Mouse (Mus musculus): Measurements from ENCODE around the gene Gnai3. TPM values are rescaled to one million over a fixed set of nuclear protein-coding genes. Genes with fewer than 3 reads are reported as not detected.

The Gnai3 gene
- polyA plus RNA-seq, 1 experiment from 2014 or later = 134 TPM

DNA sequence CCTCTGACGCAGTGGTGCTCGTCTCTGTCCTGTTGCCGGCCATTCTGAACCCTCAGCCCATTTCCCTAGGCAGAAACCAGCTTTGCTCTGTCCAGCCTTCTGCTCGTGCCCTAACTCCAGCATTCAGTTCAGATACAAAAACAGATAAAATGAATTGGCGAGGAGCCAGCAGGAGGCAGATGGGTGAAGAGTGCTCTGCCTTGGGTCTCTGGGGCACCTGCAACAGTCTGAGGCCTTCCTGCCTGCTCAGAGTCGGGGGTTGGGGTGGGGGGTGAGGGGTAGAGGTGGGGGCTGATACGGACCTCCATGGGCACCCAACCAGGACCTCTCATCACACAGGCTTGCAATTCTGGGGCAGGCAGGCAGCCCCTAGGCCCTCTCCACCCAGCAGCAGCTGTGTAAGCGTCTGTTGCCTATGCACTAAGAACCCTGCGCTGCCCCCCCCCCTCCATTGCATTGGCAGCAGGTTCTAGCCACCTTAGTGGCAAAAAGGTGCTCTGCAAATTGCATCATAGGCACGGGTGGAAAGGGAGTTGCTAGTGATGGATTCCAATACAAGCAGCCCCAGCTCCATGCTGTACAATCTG is 72.9 kb downstream of the Gnai3 start:
- Histone ChIP-seq H3K4me2 (ENCODE audit: low read length) (no peak overlapping the region), H3K27ac (no peak overlapping the region), H3K4me1 (replicated peaks; ENCODE audit: insufficient read depth, low read length) (no peaks in the 10 kb centered on the region; the same call in 1 of the 2 replicates), H3K4me3 (replicated peaks; ENCODE audit: low read depth, low read length) (no peak overlapping the region), H3K9me3 (replicated peaks; ENCODE audit: low read length) (no peaks in the 10 kb centered on the region), H3K36me3 (ENCODE audit: insufficient read depth, low read length) (peaks cover 41% of the 10 kb centered on the region), H3K27me3 (ENCODE audit: insufficient read depth, low read length) (no peaks in the 10 kb centered on the region), H3K9ac (ENCODE audit: low read depth, low read length) (no peak overlapping the region)
- DNase-seq (ENCODE audit: low spot score) = no peak
- TF ChIP-seq CTCF (IDR thresholded peaks at IDR 0.05; ENCODE audit: low read depth) = no peak
- no peak for ATAC-seq (replicated peaks; ENCODE audit: low FRiP score, low read depth)
- 68% methylated on average over 10 of the region's 10 CpGs for WGBS

DNA sequence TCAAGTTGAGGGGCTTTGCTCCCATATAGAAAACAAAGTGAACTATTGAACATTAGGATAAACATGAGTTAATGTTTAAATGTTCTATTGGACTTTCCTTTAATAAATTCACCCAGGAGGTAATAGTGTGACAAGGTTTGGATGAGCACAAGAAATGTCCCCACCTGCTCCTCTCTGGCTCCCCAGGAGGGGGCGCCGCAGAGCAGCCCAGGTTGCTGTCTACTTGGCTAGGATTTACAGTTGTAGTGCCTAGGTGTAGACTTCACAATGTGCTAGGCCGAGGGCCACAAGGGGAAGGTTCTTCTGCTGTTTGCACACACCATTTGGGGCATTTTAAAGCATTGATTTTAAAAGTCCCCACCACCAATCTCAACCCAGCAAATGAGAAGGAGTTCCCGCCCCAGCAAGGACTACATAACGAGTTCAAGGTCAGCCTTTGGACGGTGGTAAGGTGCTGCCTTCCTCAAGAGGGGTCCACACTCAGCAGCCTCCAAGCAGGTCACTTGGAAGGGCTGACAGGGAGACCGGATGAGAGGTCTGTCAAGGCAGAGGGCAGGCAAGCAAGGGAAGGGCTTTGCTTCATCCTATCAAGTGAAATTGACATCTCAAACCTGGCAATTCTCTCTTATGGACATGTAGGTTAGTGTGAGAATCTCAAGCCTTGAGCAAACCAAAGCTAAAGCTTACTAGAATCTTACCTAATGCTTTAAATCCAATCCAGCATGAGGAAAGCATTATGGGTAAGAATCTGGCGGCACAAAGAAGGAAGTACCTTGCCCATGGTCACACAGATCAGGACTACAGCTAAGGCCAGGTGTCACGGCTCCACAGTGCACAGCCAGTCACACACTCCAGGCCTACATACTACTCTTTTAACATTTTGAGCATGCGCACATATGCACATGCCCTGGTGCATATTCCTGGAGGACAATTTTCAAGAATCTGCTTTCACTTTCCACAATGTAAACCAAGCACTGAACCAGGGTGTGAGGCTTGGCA is 75.4 kb downstream of the Gnai3 start:
- ATAC-seq (replicated peaks; ENCODE audit: low FRiP score, low read depth) = 0 out of 2 replicates have a peak, but pooled peaks have one; percentile 35
- 63% methylated on average over 10 of the region's 10 CpGs for WGBS
- Histone ChIP-seq H3K9me3 (replicated peaks; ENCODE audit: low read length) (no peaks in the 10 kb centered on the region), H3K36me3 (ENCODE audit: insufficient read depth, low read length) (peaks cover 18% of the 10 kb centered on the region), H3K9ac (ENCODE audit: low read depth, low read length) (no peak overlapping the region), H3K27me3 (ENCODE audit: insufficient read depth, low read length) (no peaks in the 10 kb centered on the region), H3K4me1 (replicated peaks; ENCODE audit: insufficient read depth, low read length) (no peaks in the 10 kb centered on the region; the same call in 1 of the 2 replicates), H3K4me2 (ENCODE audit: low read length) (no peak overlapping the region), H3K4me3 (replicated peaks; ENCODE audit: low read depth, low read length) (no peak overlapping the region), H3K27ac (no peak overlapping the region)
- peak; percentile 70 for DNase-seq (ENCODE audit: low spot score)
- TF ChIP-seq CTCF (IDR thresholded peaks at IDR 0.05; ENCODE audit: low read depth) = peak; percentile 91

DNA sequence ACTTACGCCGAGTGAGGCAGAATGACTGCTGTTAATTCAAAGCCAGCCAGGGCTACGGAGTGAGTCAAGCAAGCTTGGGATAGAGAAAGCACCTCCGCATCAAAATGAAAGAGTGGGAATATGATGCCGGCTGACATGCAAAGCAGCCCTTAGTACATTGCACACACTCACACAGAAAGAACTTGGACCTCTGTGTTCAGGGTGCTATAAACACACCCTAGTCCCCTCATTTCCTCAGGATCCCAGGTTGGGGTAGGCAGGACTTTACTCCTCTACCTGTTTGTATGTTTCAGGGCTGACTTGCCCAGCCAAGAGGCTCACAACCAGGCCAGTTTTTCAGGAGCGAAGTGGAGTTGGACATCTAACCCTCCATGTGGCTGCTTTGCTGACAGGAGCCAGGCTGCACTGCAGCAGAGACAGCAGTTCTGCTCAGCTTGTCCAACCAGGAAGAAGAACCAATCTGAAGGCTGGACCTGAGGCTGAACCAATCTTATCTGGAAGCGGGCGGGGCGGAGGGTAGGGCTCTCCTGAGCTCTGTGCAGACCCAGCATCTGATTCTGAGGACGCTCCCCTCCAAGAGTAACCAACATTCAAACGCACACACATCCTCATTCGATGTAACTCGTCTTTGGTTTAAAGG is 76.6 kb downstream of the Gnai3 start:
- Histone ChIP-seq H3K27ac (peak overlapping the region; percentile 52; the same call in 1 of the 2 replicates), H3K27me3 (ENCODE audit: insufficient read depth, low read length) (no peaks in the 10 kb centered on the region), H3K9me3 (replicated peaks; ENCODE audit: low read length) (no peaks in the 10 kb centered on the region), H3K36me3 (ENCODE audit: insufficient read depth, low read length) (0 out of 2 replicates have a peak, but pooled peaks cover 6% of the 10 kb centered on the region), H3K9ac (ENCODE audit: low read depth, low read length) (no peak overlapping the region), H3K4me1 (replicated peaks; ENCODE audit: insufficient read depth, low read length) (no peaks in the 10 kb centered on the region; the same call in 1 of the 2 replicates), H3K4me2 (ENCODE audit: low read length) (no peak overlapping the region), H3K4me3 (replicated peaks; ENCODE audit: low read depth, low read length) (no peak overlapping the region)
- ATAC-seq (replicated peaks; ENCODE audit: low FRiP score, low read depth) = no peak
- 56% methylated on average over 13 of the region's 13 CpGs for WGBS
- DNase-seq (ENCODE audit: low spot score) = peak; percentile 28
- no peak for TF ChIP-seq CTCF (IDR thresholded peaks at IDR 0.05; ENCODE audit: low read depth)

DNA sequence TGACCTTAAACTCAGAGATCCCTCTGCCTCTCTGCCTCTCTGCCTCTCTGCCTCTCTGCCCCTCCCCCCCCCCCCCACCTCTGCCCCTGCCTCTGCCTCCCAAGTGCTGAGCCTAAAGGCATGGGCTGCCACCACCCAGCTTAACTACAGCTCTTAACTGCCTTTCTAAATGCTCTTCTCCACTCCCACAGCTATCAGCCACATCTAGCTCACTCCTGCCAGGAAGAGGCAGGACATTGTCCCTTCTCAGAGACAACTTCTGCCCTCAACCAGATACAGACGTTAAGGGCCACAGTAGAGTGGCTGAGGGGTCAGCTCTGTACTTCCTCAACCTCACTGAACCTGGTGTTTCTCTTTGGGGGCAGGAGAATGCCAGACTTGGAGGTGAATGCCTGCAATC is 77.1 kb downstream of the Gnai3 start:
- DNase-seq (ENCODE audit: low spot score) (no peak), ATAC-seq (replicated peaks; ENCODE audit: low FRiP score, low read depth) (no peak)
- Histone ChIP-seq H3K9ac (ENCODE audit: low read depth, low read length) (no peak overlapping the region), H3K27me3 (ENCODE audit: insufficient read depth, low read length) (no peaks in the 10 kb centered on the region), H3K4me1 (replicated peaks; ENCODE audit: insufficient read depth, low read length) (no peaks in the 10 kb centered on the region; the same call in 1 of the 2 replicates), H3K36me3 (ENCODE audit: insufficient read depth, low read length) (0 out of 2 replicates have a peak, but pooled peaks cover under 1% of the 10 kb centered on the region), H3K4me3 (replicated peaks; ENCODE audit: low read depth, low read length) (no peak overlapping the region), H3K4me2 (ENCODE audit: low read length) (no peak overlapping the region), H3K9me3 (replicated peaks; ENCODE audit: low read length) (no peaks in the 10 kb centered on the region), H3K27ac (peak overlapping the region; percentile 52; the same call in 1 of the 2 replicates)
- 13% methylated on average over 1 of the region's 1 CpGs for WGBS
- no peak for TF ChIP-seq CTCF (IDR thresholded peaks at IDR 0.05; ENCODE audit: low read depth)

DNA sequence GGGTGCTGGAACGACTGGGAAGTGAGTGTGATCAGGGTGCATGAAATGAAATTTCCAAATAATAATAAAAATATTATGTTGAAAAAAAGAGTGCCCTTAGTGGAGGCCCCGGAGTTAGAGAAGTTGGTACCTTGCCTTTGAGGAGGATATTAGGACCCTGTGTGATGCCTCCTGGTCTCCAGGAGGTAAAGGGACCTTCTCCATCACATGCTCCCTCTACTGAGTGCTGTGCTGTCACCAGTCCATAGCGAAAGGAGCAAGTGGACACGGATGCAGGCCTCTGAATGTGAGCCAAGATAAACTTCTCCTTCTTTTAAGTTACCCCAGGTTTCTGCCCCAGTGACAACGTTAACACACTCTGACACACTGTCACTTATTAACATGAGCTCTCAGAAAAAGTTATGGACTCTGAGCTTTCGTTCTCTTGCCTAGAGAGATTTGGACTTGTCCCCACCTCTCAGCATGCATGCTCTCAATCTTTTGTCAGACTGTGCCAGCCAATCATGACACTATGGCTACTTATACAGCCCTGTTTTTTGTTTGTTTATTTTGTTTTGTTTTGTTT is 78.5 kb downstream of the Gnai3 start:
- Histone ChIP-seq H3K4me3 (replicated peaks; ENCODE audit: low read depth, low read length) (no peak overlapping the region), H3K4me2 (ENCODE audit: low read length) (no peak overlapping the region), H3K9me3 (replicated peaks; ENCODE audit: low read length) (no peaks in the 10 kb centered on the region), H3K9ac (ENCODE audit: low read depth, low read length) (no peak overlapping the region), H3K4me1 (replicated peaks; ENCODE audit: insufficient read depth, low read length) (no peaks in the 10 kb centered on the region; the same call in 1 of the 2 replicates), H3K27ac (no peak overlapping the region), H3K27me3 (ENCODE audit: insufficient read depth, low read length) (no peaks in the 10 kb centered on the region), H3K36me3 (ENCODE audit: insufficient read depth, low read length) (no peaks in the 10 kb centered on the region)
- ATAC-seq (replicated peaks; ENCODE audit: low FRiP score, low read depth) = peak; percentile 52
- WGBS = 28% methylated on average over 6 of the region's 6 CpGs
- TF ChIP-seq CTCF (IDR thresholded peaks at IDR 0.05; ENCODE audit: low read depth) = no peak
- DNase-seq (ENCODE audit: low spot score) = peak; percentile 35
